Mouse (Mus musculus) lung, postnatal 0 days (tissue): ENCODE data around the gene Prkag2. TPM values are rescaled to one million over a fixed set of nuclear protein-coding genes. Genes with fewer than 3 reads are reported as not detected.
A peak's percentile ranks its signal among the peaks of the same experiment; 100 is the strongest.

Source experiments
- ATAC-seq: fragments of 200-750 bp; cut with Nextera tagmentation; 2 replicates; pipeline ENCODE4 v1.8.0; 2017; ENCODE audit warnings: moderate library complexity
- DNase-seq: peaks from one replicate; pipeline ENCODE4 v3.0.0-alpha.2; 2016; ENCODE audit warnings: low spot score
- H3K27ac ChIP-seq: fragments of 300-500 bp; sonication (generic); 2 replicates; pipeline ENCODE4 v1.5.1; 2014; ENCODE audit warnings: antibody characterized with exemption, mild to moderate bottlenecking, low read length, mixed read lengths
- H3K27me3 ChIP-seq: fragments of 300-500 bp; sonication (generic); replicated peaks from 2 replicates; pipeline ENCODE4 v1.6.1; 2014; ENCODE audit warnings: low read length, mixed read lengths; ENCODE audit not compliant: insufficient read depth
- H3K36me3 ChIP-seq: fragments of 300-500 bp; sonication (generic); 2 replicates; pipeline ENCODE4 v1.6.1; 2014; ENCODE audit warnings: low read length, mixed read lengths; ENCODE audit not compliant: insufficient read depth
- H3K4me1 ChIP-seq: fragments of 300-500 bp; sonication (generic); 2 replicates; pipeline ENCODE4 v1.6.1; 2014; ENCODE audit warnings: antibody characterized with exemption, low read depth, low read length, mixed read lengths; ENCODE audit not compliant: insufficient read depth
- H3K4me2 ChIP-seq: fragments of 300-500 bp; sonication (generic); replicated peaks from 2 replicates; pipeline ENCODE4 v1.6.1; 2014; ENCODE audit warnings: low read depth, mild to moderate bottlenecking, low read length, moderate library complexity, mixed read lengths
- H3K4me3 ChIP-seq: fragments of 300-500 bp; sonication (generic); 2 replicates; pipeline ENCODE4 v1.5.1; 2014; ENCODE audit warnings: low read depth, low read length
- H3K9ac ChIP-seq: fragments of 300-500 bp; sonication (generic); replicated peaks from 2 replicates; pipeline ENCODE4 v1.6.1; 2014; ENCODE audit warnings: low read depth, mild to moderate bottlenecking
- H3K9me3 ChIP-seq: fragments of 300-500 bp; sonication (generic); 2 replicates; pipeline ENCODE4 v1.6.1; 2016; ENCODE audit warnings: low read length, mixed read lengths
- CTCF ChIP-seq: IDR thresholded peaks from 2 replicates; pipeline ENCODE4 v1.5.1; 2016; ENCODE audit warnings: antibody characterized with exemption, mild to moderate bottlenecking
- EP300 ChIP-seq: IDR thresholded peaks from 2 replicates; pipeline ENCODE4 v1.6.1; 2016; ENCODE audit warnings: antibody characterized with exemption, mild to moderate bottlenecking, control low read depth
- WGBS: fragments of 180-500 bp; shearing (Covaris S2); extraction: QIAGEN DNeasy Blood & Tissue Kit; methylation state at CpG from one replicate; pipeline ENCODE4 v1.1.7; 2014; 5-methylcytosine and 5-hydroxymethylcytosine counted together
- polyA plus RNA-seq: library from polyadenylated mRNA; unstranded; fragments of >200 nt; fragmentation: Nextera tagmentation; extraction: Ambion mirVana; gene quantifications from 2 replicates; pipeline ENCODE4 v1.2.1, GENCODE M21; 2015

Gene Prkag2
- polyA plus RNA-seq, 1 experiment from 2014 or later = 16.2 TPM

DNA sequence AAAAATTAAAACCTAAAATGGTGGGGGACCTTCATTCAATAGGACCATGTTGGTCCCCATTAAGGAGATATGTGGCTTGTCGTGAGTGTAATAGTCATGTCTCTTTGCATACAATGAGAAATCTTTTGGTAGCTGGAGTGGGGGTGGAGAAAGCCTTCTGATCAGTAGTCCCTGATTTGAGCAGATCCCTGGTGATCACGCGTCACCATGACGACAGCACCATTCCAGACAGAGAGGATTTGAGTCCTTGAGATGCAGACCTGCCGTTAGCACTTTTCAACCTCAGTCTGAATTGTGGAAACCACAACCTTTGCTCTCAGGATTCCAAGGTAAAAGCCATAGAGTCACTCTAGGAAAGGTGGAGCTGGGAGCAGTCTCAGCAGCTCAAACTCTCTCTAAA is 18.7 kb upstream of the Prkag2 start:
- ATAC-seq = no peak
- H3K27ac ChIP-seq = no peak overlapping the region

DNA sequence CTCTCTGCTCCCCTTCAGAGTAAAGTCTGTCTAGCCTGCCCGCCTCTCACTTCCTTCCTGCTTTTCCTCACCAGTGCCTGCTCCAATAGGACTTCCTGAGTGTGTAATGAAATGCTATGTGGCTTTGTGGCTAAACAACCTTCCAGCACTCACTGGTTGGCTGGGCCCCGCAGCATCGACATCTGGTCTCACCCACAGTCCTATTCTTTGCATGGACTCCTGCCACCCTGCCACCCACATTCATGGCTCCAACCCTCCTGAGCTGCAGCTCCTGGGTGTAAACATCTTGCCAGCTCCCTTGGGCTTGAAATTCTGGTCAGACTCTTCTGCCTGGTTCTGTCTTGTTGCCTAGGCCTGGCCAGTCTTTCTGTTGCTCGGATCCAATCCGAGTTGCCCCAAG is 15.6 kb upstream of the Prkag2 start:
- TF ChIP-seq CTCF (no peak), EP300 (no peak)
- Histone ChIP-seq H3K9ac (no peak overlapping the region), H3K4me3 (no peak overlapping the region), H3K4me1 (no peaks in the 10 kb centered on the region), H3K9me3 (no peaks in the 10 kb centered on the region), H3K27ac (no peak overlapping the region), H3K36me3 (no peaks in the 10 kb centered on the region), H3K4me2 (no peak overlapping the region), H3K27me3 (no peaks in the 10 kb centered on the region)
- 66% methylated on average over 5 of the region's 5 CpGs for WGBS
- ATAC-seq (no peak), DNase-seq (no peak)

More for the DNA sequence above, 18.7 kb upstream of the Prkag2 start:
- 69% methylated on average over 5 of the region's 5 CpGs for WGBS
- TF ChIP-seq CTCF (no peak), EP300 (no peak)
- DNase-seq = no peak
- no peaks in the 10 kb centered on the region for H3K4me1 ChIP-seq
- H3K27me3 ChIP-seq = no peaks in the 10 kb centered on the region
- no peak overlapping the region for H3K4me2 ChIP-seq
- H3K9me3 ChIP-seq = no peaks in the 10 kb centered on the region
- no peak overlapping the region for H3K9ac ChIP-seq
- no peak overlapping the region for H3K4me3 ChIP-seq
- no peaks in the 10 kb centered on the region for H3K36me3 ChIP-seq

DNA sequence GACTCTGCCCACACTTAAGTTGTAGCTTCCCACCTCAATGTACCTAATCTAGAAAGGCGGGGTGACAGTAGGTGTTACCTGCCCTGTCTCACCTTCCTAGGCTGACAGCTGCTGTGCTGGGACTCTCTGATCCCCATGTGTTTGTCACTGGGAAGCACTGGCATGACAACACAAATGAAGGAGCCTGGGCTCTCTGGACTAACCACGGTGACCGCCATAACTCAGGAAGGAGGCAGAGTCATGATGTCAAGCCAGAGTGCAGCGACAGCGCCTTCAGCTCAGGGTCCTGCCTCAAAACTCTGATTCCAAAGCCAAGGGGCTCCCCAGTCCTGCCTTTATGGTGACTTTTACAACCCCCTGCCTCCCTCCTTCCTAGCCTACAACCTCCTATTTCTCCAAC is 14.8 kb upstream of the Prkag2 start:
- H3K9me3 ChIP-seq = no peaks in the 10 kb centered on the region
- no peaks in the 10 kb centered on the region for H3K4me1 ChIP-seq
- H3K27me3 ChIP-seq = no peaks in the 10 kb centered on the region
- WGBS = 58% methylated on average over 5 of the region's 5 CpGs
- H3K4me2 ChIP-seq = no peak overlapping the region
- no peak overlapping the region for H3K9ac ChIP-seq
- no peak overlapping the region for H3K27ac ChIP-seq
- no peak overlapping the region for H3K4me3 ChIP-seq
- DNase-seq (no peak), ATAC-seq (no peak)
- no peaks in the 10 kb centered on the region for H3K36me3 ChIP-seq
- TF ChIP-seq EP300 (no peak), CTCF (no peak)

DNA sequence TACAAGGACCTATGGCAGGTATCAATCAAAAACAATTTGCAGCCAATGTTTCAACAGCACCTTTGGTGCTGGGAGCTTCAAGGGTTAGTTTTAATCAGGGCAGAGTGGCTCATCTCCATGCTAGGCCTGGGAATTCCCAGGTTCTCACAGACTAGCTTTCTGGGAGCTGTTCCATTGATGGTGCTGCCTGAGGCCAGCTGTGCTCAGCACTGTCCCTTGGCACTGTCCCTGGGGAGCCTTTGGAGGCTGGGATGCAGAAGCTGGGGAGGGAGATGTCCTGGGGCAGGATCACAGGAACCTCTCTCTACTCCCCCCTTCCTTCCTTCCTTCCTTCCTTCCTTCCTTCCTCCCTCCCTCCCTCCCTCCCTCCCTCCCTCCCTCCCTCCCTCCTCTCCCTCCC is 13.7 kb upstream of the Prkag2 start:
- Histone ChIP-seq H3K27me3 (no peaks in the 10 kb centered on the region), H3K4me3 (no peak overlapping the region), H3K9me3 (no peaks in the 10 kb centered on the region)

DNA sequence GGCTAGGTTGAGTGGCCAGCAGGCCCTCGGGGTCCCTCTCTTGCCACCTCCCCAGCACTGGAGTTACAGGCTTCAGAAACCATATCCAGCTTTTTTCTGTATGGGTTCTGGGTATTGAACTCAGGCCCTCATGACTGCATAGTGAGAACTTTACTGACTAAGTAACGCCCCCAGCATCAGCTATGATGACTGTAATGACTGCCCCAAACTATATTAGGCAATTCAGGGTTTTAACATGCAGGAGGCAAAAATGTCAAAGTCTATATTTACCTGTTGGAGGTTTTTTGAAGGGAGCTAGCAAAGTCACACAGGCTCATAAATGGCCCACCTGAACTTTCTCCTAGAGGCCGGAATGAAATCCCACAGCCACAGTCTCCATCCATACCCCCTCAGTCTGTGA is 9.9 kb upstream of the Prkag2 start:
- Histone ChIP-seq H3K36me3 (no peaks in the 10 kb centered on the region), H3K27ac (no peak overlapping the region), H3K4me3 (no peak overlapping the region), H3K4me2 (no peak overlapping the region), H3K9me3 (no peaks in the 10 kb centered on the region), H3K9ac (no peak overlapping the region), H3K4me1 (no peaks in the 10 kb centered on the region), H3K27me3 (no peaks in the 10 kb centered on the region)
- 72% methylated on average over 3 of the region's 3 CpGs for WGBS
- no peak for DNase-seq
- no peak for ATAC-seq
- TF ChIP-seq EP300 = no peak
- TF ChIP-seq CTCF = no peak

More for the DNA sequence above, 13.7 kb upstream of the Prkag2 start:
- ATAC-seq = no peak
- no peak for DNase-seq
- Histone ChIP-seq H3K36me3 (no peaks in the 10 kb centered on the region), H3K4me2 (no peak overlapping the region), H3K27ac (no peak overlapping the region), H3K9ac (no peak overlapping the region), H3K4me1 (no peaks in the 10 kb centered on the region)
- TF ChIP-seq CTCF (no peak), EP300 (no peak)

DNA sequence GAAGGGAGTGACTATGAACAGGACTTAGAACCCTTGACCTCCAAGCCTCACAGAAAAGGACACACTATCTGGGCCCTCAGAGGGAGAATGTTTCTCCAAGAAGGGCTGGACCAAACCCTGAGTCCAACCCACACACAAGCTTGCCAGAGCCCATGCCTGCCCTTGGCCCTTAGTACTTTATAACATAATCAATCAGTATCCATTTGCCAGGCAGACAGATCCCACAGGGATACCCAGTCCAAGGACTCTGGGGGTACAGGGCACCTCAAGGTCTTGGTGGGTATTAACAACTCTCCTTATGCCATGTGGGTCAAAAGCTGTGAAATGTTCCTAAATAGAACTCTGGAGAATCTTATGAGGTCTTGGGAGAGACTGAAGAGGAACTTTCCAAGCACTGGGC is 5.3 kb upstream of the Prkag2 start:
- H3K9me3 ChIP-seq = no peaks in the 10 kb centered on the region
- no peaks in the 10 kb centered on the region for H3K36me3 ChIP-seq
- ATAC-seq (no peak), DNase-seq (no peak)
- TF ChIP-seq EP300 (no peak), CTCF (no peak)
- no peak overlapping the region for H3K4me3 ChIP-seq
- H3K4me2 ChIP-seq = no peak overlapping the region
- H3K4me1 ChIP-seq = no peaks in the 10 kb centered on the region; the same call in 1 of the 2 replicates
- no peak overlapping the region for H3K9ac ChIP-seq
- H3K27me3 ChIP-seq = no peaks in the 10 kb centered on the region
- H3K27ac ChIP-seq = no peak overlapping the region

DNA sequence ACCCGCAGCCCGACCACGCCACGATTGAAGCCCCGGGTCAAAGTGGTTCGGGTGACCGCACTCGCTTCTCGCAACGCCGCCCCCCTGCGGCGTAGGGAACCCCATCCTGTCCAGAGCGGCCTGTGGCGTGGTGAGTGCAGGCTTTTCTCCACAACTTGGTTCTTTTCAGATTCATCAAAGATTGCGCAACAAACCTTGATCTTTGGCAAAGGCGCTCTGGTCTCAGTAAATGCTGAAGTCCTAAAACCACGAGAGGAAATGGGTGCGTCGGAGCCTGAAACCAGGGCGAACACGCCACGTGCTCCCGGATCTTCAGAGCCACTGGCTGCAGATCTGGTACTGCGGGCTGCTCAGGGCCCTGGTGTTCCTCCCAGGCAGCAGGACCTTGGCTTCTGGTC is 683 bp upstream of the Prkag2 start:
- ATAC-seq = peak; percentile 68
- Histone ChIP-seq H3K36me3 (no peaks in the 10 kb centered on the region), H3K4me1 (no peaks in the 10 kb centered on the region; the same call in 1 of the 2 replicates), H3K9me3 (no peaks in the 10 kb centered on the region), H3K27ac (peak overlapping the region; percentile 89), H3K4me3 (peak overlapping the region; percentile 50), H3K9ac (peak overlapping the region; percentile 23; the same call in 1 of the 2 replicates), H3K4me2 (peak overlapping the region; percentile 72), H3K27me3 (no peaks in the 10 kb centered on the region)
- peak; percentile 84 for DNase-seq
- TF ChIP-seq EP300 (no peak), CTCF (peak; percentile 48)
- WGBS = 1% methylated on average over 25 of the region's 25 CpGs
